Mouse (Mus musculus) cerebellum, adult 9-10 months (tissue): Measurements from ENCODE around the gene Cnpy4.

Experiments
- DNase-seq: peaks from one replicate; pipeline ENCODE4 v3.0.0; 2022

Gene Cnpy4

GRCm38 (mm10) chr5:138186950-138187638 is at the start of gene Cnpy4, which contains the start of gene Taf6:
Cnpy4 (plus strand) TSS chr5:138187485.
Taf6 (minus strand) TSS chr5:138187451.
- DNase-seq: peak; percentile 90

- DNase-seq: peak; percentile 27
Observed at GRCm38 (mm10) chr5:138137935-138138549, 49.2 kb upstream of the Cnpy4 start.

GRCm38 (mm10) chr5:138138585-138138984 is 48.7 kb upstream of the Cnpy4 start:
- no peak for DNase-seq

GRCm38 (mm10) chr5:138154390-138154789 is 32.9 kb upstream of the Cnpy4 start:
- peak; percentile 22 for DNase-seq

GRCm38 (mm10) chr5:138155443-138155976 is 31.8 kb upstream of the Cnpy4 start, which contains the start of gene Zfp113:
Zfp113 (minus strand) TSS chr5:138155744.
- DNase-seq: peak; percentile 96

GRCm38 (mm10) chr5:138160224-138160762 is 27.0 kb upstream of the Cnpy4 start:
- peak; percentile 45 for DNase-seq

- DNase-seq: peak; percentile 93
Observed at GRCm38 (mm10) chr5:138160842-138161665, 26.2 kb upstream of the Cnpy4 start, which contains the start of gene Cops6. Cops6 (plus strand) TSS chr5:138161071.

- DNase-seq: peak; percentile 25
Observed at GRCm38 (mm10) chr5:138163046-138163445, 24.2 kb upstream of the Cnpy4 start.

- DNase-seq: peak; percentile 23
Observed at GRCm38 (mm10) chr5:138163610-138164009, 23.7 kb upstream of the Cnpy4 start.

GRCm38 (mm10) chr5:138165594-138165993 is 21.7 kb upstream of the Cnpy4 start:
- peak; percentile 25 for DNase-seq

GRCm38 (mm10) chr5:138170936-138171561 is 16.2 kb upstream of the Cnpy4 start:
- DNase-seq: peak; percentile 96

GRCm38 (mm10) chr5:138171695-138172491 is 15.4 kb upstream of the Cnpy4 start, which contains the start of the genes Ap4m1 and Mcm7:
Ap4m1 (plus strand) TSS chr5:138172002.
Mcm7 (minus strand) TSS chr5:138172422.
- DNase-seq: peak; percentile 99

- no peak for DNase-seq
Observed at GRCm38 (mm10) chr5:138173217-138173616, 14.1 kb upstream of the Cnpy4 start.

GRCm38 (mm10) chr5:138187661-138188306 is 499 bp downstream of the Cnpy4 start:
- peak; percentile 87 for DNase-seq

GRCm38 (mm10) chr5:138193771-138194727 is 6.8 kb downstream of the Cnpy4 start, which contains the start of gene Mblac1:
Mblac1 (plus strand) TSS chr5:138194314.
- DNase-seq: peak; percentile 94

GRCm38 (mm10) chr5:138194755-138195345 is 7.6 kb downstream of the Cnpy4 start:
- DNase-seq: no peak

- no peak for DNase-seq
Observed at GRCm38 (mm10) chr5:138195463-138195862, 8.2 kb downstream of the Cnpy4 start.

- DNase-seq: peak; percentile 15
Observed at GRCm38 (mm10) chr5:138199576-138199975, 12.3 kb downstream of the Cnpy4 start.

GRCm38 (mm10) chr5:138202086-138202485 is 14.8 kb downstream of the Cnpy4 start:
- no peak for DNase-seq
